Mouse (Mus musculus): ENCODE data around the gene Tmem223. TPM values are rescaled to one million over a fixed set of nuclear protein-coding genes. Genes with fewer than 3 reads are reported as not detected.
A peak's percentile ranks its signal among the peaks of the same experiment; 100 is the strongest.

Gene Tmem223
- polyA plus RNA-seq, 1 experiment from 2014 or later: 197 TPM

DNA sequence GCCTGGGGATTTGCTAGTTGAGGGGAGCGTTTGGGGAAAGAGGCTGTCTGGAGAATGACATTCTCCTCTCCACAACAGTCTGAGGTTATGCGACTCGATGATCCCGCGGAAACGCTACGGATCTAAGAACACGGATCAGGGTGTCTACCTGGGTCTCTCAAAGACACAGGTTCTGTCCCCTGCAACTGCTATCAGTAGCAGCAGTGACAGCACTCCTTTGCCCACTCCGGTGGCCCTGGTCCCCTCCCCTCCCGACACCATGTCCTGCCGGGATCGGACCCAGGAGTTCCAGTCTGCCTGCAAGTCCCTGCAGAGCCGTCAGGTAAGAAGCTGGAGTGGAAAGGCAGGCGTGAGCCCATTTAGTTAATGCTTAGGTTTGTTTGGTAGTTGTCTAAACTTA is 28.6 kb upstream of the Tmem223 start:
- Histone ChIP-seq H3K4me1 (ENCODE audit: insufficient read depth, low read length) (peaks cover 22% of the 10 kb centered on the region), H3K36me3 (ENCODE audit: insufficient read depth, low read length) (peaks cover 57% of the 10 kb centered on the region), H3K27ac (ENCODE audit: low read length) (peak overlapping the region; percentile 98), H3K4me2 (replicated peaks; ENCODE audit: low read depth, low read length) (peak overlapping the region; percentile 99), H3K9ac (replicated peaks; ENCODE audit: low read length) (peak overlapping the region; percentile 87), H3K27me3 (ENCODE audit: insufficient read depth, low read length) (no peaks in the 10 kb centered on the region), H3K4me3 (ENCODE audit: low read length) (peak overlapping the region; percentile 89), H3K9me3 (ENCODE audit: low read length) (no peaks in the 10 kb centered on the region)
- no peak for ATAC-seq (ENCODE audit: low FRiP score, low TSS enrichment)
- 10% methylated on average over 14 of the region's 14 CpGs for WGBS

DNA sequence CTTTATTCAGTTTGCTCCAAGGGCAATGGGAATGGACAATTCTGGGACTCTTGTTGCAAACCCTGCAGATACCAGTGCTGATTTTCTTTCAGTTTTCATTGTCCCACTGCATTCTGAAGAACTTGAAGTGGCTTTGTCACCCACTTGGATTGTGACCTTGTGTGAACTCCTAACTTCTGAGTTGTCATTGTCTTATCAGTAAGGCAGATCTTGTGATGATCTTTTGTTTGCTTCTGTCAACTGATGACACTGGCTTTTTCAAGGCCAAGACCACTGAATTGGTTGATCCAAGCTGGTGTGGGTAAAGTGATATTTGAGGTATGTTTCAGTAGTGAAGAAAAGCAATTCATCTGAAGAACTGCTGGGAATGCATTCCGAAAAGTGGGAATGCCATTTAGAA is 25.4 kb upstream of the Tmem223 start:
- H3K36me3 ChIP-seq (ENCODE audit: insufficient read depth, low read length): peaks cover 71% of the 10 kb centered on the region
- H3K27ac ChIP-seq (ENCODE audit: low read length): no peak overlapping the region
- H3K4me1 ChIP-seq (ENCODE audit: insufficient read depth, low read length): peaks cover 19% of the 10 kb centered on the region
- H3K4me3 ChIP-seq (ENCODE audit: low read length): no peak overlapping the region
- WGBS: 94% methylated on average over 1 of the region's 1 CpGs
- H3K27me3 ChIP-seq (ENCODE audit: insufficient read depth, low read length): no peaks in the 10 kb centered on the region
- no peaks in the 10 kb centered on the region for H3K9me3 ChIP-seq (ENCODE audit: low read length)
- H3K9ac ChIP-seq (replicated peaks; ENCODE audit: low read length): no peak overlapping the region
- H3K4me2 ChIP-seq (replicated peaks; ENCODE audit: low read depth, low read length): no peak overlapping the region
- ATAC-seq (ENCODE audit: low FRiP score, low TSS enrichment): no peak

DNA sequence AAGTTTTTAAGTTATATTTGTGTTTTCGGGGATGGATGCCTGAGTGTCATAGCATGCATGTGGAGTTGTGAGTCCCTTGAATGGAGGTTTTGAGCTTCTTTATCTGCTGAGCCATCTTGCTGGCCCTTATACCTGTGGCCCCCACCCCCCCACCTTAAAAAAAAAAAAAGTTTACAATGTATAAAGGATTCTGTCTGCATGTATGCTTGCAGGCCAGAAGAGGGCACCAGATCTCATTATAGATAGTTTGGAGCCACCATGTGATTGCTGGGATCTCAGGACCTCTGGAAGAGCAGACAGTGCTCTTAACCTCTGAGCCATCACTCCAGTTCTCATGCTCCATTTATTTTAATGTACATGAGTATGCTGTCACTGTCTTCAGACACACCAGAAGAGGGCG is 23.4 kb upstream of the Tmem223 start:
- Histone ChIP-seq H3K9ac (replicated peaks; ENCODE audit: low read length) (no peak overlapping the region), H3K27me3 (ENCODE audit: insufficient read depth, low read length) (no peaks in the 10 kb centered on the region), H3K27ac (ENCODE audit: low read length) (no peak overlapping the region), H3K4me3 (ENCODE audit: low read length) (no peak overlapping the region), H3K4me1 (ENCODE audit: insufficient read depth, low read length) (peaks cover 10% of the 10 kb centered on the region), H3K9me3 (ENCODE audit: low read length) (no peaks in the 10 kb centered on the region), H3K36me3 (ENCODE audit: insufficient read depth, low read length) (peaks cover 88% of the 10 kb centered on the region), H3K4me2 (replicated peaks; ENCODE audit: low read depth, low read length) (no peak overlapping the region)
- no peak for ATAC-seq (ENCODE audit: low FRiP score, low TSS enrichment)
- 63% methylated on average over 2 of the region's 2 CpGs for WGBS

DNA sequence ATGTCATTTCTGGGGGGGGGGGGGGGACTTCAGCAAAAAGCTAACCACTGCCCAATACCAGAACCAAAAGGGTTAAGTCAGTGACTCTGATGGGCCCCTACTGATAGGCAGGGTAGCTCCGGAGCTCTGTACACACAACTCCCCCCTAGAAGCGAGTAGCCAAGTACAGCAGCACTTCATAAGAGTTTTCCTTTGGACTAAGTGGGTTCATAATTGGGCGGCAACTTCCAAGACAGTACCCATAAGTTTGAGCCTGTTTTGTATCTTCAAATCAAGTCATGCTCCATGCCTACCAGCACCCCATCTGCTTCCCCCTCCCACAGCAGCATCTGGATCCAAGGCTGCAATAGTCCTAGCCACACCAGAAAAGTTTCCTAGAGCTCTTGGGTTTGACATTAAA is 15.1 kb upstream of the Tmem223 start:
- no peak for ATAC-seq (ENCODE audit: low FRiP score, low TSS enrichment)
- H3K4me2 ChIP-seq (replicated peaks; ENCODE audit: low read depth, low read length): peak overlapping the region; percentile 69
- 73% methylated on average over 3 of the region's 3 CpGs for WGBS

DNA sequence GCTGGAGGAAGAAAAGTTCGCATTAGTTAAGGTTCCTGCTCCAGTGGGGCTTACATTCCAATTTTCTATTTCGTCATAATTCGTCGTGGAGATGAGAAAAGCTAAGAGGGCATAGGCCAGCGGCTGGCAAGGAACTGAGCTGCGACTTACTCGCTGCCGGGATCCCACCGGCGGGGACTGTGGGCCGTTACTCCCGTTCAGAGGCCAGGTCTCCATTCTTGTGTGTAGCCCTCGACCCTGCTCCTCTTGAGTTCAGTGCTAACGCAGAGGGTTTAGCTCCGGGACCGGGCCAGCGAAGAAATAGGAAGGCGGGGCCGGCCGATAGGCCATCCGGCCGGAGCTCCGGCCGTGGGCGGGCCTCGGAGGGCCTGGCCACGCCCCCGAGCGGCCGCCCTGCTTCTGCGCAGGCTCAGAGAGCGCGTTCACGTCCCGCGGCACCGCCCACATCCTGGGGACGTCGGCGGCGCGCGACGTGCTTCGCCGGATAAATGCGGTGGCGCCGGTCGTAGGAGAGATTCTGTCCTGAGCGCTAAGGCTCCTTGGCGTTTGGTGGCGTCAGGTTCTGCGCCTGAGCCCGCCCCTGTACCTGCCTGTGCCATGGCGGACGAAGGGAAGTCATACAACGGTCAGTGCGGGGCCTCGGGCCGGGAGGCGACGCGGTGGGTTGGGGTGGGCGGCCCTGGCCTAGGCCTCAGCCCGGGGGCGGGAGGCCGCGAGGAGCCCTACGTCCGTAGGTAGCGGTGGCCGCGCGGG is 14.0 kb upstream of the Tmem223 start, which contains the start of gene Nxf1:
TSS of gene Nxf1 (plus strand) at position 439 of the 753 bp plus-strand sequence.
- Histone ChIP-seq H3K27ac (ENCODE audit: low read length) (peak within 1 kb of the TSS; percentile 93), H3K36me3 (ENCODE audit: insufficient read depth, low read length) (peaks cover 31% of the 10 kb centered on the region), H3K4me3 (ENCODE audit: low read length) (peak within 1 kb of the TSS; percentile 97), H3K4me1 (ENCODE audit: insufficient read depth, low read length) (peaks cover 24% of the 10 kb centered on the region), H3K9ac (replicated peaks; ENCODE audit: low read length) (peak within 1 kb of the TSS; percentile 98), H3K4me2 (replicated peaks; ENCODE audit: low read depth, low read length) (peak within 1 kb of the TSS; percentile 69), H3K27me3 (ENCODE audit: insufficient read depth, low read length) (no peaks in the 10 kb centered on the region), H3K9me3 (ENCODE audit: low read length) (no peaks in the 10 kb centered on the region)
- peak; percentile 95 for ATAC-seq (ENCODE audit: low FRiP score, low TSS enrichment)
- under 1% methylated on average over 74 of the region's 75 CpGs for WGBS

More for the DNA sequence above, 15.1 kb upstream of the Tmem223 start:
- Histone ChIP-seq H3K27ac (ENCODE audit: low read length) (no peak overlapping the region), H3K9me3 (ENCODE audit: low read length) (no peaks in the 10 kb centered on the region), H3K4me3 (ENCODE audit: low read length) (peak overlapping the region; percentile 97), H3K9ac (replicated peaks; ENCODE audit: low read length) (0 out of 2 replicates have a peak overlapping the region, but pooled peaks have one; percentile 9), H3K36me3 (ENCODE audit: insufficient read depth, low read length) (peaks cover 41% of the 10 kb centered on the region), H3K27me3 (ENCODE audit: insufficient read depth, low read length) (no peaks in the 10 kb centered on the region), H3K4me1 (ENCODE audit: insufficient read depth, low read length) (peaks cover 24% of the 10 kb centered on the region)

DNA sequence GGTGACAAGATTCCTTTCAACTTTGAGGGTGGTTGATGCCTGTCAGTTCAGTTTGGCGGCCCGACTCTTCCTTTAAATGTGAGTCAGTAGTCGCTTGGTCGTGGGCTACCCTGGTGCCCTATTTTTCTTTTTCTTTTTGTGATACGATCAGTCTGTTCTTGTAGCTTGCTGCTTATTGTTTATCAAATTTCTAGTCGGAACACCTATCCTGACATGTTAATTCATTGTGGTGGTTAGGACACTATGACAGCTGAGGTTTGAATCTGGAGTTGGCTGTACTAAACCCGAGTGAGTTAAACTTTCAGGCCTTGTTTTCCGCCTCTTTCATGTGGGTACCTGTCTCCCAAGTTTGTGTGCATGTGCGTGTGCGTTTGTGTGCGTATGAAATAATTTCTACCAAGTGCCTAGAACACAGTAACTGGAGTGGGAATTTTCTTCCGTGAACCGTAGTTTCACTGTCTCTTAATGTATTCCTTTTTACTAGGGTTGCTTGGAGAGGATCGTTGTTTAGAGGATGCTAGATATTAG is 13.3 kb upstream of the Tmem223 start:
- Histone ChIP-seq H3K4me3 (ENCODE audit: low read length) (peak overlapping the region; percentile 97), H3K9ac (replicated peaks; ENCODE audit: low read length) (peak overlapping the region; percentile 98), H3K27ac (ENCODE audit: low read length) (peak overlapping the region; percentile 93), H3K27me3 (ENCODE audit: insufficient read depth, low read length) (no peaks in the 10 kb centered on the region), H3K4me1 (ENCODE audit: insufficient read depth, low read length) (peaks cover 24% of the 10 kb centered on the region), H3K4me2 (replicated peaks; ENCODE audit: low read depth, low read length) (peak overlapping the region; percentile 69), H3K9me3 (ENCODE audit: low read length) (no peaks in the 10 kb centered on the region), H3K36me3 (ENCODE audit: insufficient read depth, low read length) (peaks cover 28% of the 10 kb centered on the region)
- WGBS: 3% methylated on average over 14 of the region's 14 CpGs
- no peak for ATAC-seq (ENCODE audit: low FRiP score, low TSS enrichment)

DNA sequence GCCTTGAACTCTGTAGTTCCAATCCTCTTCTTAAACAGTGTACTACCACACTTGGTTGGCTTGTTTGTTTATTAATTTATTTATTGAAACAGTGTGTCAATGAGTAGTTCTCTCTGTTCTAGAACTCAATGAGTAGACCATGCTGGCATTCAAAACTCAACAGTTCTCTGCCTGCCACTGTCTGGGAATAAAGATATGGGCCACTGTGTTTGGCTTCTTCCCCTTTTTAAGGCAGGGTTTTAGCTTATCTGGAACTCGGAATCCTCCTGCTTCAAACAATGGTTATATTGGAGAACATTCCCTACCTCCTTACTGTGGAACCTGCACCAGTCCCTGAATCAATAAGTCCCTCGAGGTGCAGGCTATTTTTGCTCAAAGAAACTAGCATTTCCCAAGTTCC is 11.9 kb upstream of the Tmem223 start:
- Histone ChIP-seq H3K9me3 (ENCODE audit: low read length) (no peaks in the 10 kb centered on the region), H3K4me3 (ENCODE audit: low read length) (no peak overlapping the region), H3K36me3 (ENCODE audit: insufficient read depth, low read length) (peaks cover 29% of the 10 kb centered on the region), H3K4me2 (replicated peaks; ENCODE audit: low read depth, low read length) (no peak overlapping the region), H3K9ac (replicated peaks; ENCODE audit: low read length) (no peak overlapping the region), H3K4me1 (ENCODE audit: insufficient read depth, low read length) (peaks cover 24% of the 10 kb centered on the region), H3K27me3 (ENCODE audit: insufficient read depth, low read length) (no peaks in the 10 kb centered on the region), H3K27ac (ENCODE audit: low read length) (no peak overlapping the region)
- ATAC-seq (ENCODE audit: low FRiP score, low TSS enrichment): no peak
- WGBS: 91% methylated on average over 2 of the region's 2 CpGs

DNA sequence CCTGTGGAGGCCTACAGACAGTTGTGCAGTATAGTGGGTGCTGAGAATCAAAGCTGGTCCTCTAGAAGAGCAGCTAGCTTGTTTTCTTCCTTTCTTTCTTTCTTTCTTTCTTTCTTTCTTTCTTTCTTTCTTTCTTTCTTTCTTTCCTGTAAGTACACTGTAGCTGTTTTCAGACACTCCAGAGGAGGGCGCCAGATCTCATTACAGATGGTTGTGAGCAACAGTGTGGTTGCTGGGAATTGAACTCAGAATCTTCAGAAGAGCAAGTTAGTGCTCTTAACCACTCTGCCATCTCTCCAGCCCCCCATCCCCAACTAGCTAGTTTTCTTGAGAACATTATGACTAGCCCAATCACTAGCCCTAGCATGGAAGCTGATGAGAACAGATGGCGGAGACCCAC is 10.0 kb upstream of the Tmem223 start:
- Histone ChIP-seq H3K4me2 (replicated peaks; ENCODE audit: low read depth, low read length) (no peak overlapping the region), H3K9me3 (ENCODE audit: low read length) (peaks cover 7% of the 10 kb centered on the region; the same call in 1 of the 2 replicates), H3K4me3 (ENCODE audit: low read length) (no peak overlapping the region), H3K9ac (replicated peaks; ENCODE audit: low read length) (no peak overlapping the region), H3K36me3 (ENCODE audit: insufficient read depth, low read length) (peaks cover 37% of the 10 kb centered on the region), H3K27ac (ENCODE audit: low read length) (no peak overlapping the region), H3K4me1 (ENCODE audit: insufficient read depth, low read length) (peaks cover 16% of the 10 kb centered on the region), H3K27me3 (ENCODE audit: insufficient read depth, low read length) (no peaks in the 10 kb centered on the region)
- WGBS: 96% methylated on average over 2 of the region's 2 CpGs
- no peak for ATAC-seq (ENCODE audit: low FRiP score, low TSS enrichment)

DNA sequence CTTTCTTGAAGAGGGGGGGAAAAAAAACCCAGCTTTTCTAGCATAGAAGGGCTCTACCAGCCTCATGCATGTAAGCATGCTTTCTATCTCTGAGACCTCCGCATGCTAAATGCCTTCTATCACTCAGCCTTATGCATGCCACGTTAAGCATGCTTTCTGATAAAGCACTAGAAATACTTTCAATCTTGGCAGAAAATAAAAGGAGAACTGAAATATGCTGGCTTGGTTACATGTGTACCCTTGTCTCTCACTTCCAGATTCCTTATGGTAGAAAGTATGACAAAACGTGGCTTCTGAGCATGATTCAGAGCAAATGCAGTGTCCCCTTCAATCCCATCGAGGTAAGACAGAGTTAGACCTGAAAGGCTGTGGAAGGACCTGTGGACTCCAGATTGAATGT is 7.5 kb upstream of the Tmem223 start:
- 92% methylated on average over 4 of the region's 4 CpGs for WGBS
- Histone ChIP-seq H3K27me3 (ENCODE audit: insufficient read depth, low read length) (no peaks in the 10 kb centered on the region), H3K36me3 (ENCODE audit: insufficient read depth, low read length) (peaks cover 62% of the 10 kb centered on the region), H3K9ac (replicated peaks; ENCODE audit: low read length) (no peak overlapping the region), H3K4me3 (ENCODE audit: low read length) (no peak overlapping the region), H3K4me1 (ENCODE audit: insufficient read depth, low read length) (peaks cover 6% of the 10 kb centered on the region; the same call in 1 of the 2 replicates), H3K27ac (ENCODE audit: low read length) (no peak overlapping the region), H3K9me3 (ENCODE audit: low read length) (peaks cover 8% of the 10 kb centered on the region; the same call in 1 of the 2 replicates), H3K4me2 (replicated peaks; ENCODE audit: low read depth, low read length) (no peak overlapping the region)
- no peak for ATAC-seq (ENCODE audit: low FRiP score, low TSS enrichment)

DNA sequence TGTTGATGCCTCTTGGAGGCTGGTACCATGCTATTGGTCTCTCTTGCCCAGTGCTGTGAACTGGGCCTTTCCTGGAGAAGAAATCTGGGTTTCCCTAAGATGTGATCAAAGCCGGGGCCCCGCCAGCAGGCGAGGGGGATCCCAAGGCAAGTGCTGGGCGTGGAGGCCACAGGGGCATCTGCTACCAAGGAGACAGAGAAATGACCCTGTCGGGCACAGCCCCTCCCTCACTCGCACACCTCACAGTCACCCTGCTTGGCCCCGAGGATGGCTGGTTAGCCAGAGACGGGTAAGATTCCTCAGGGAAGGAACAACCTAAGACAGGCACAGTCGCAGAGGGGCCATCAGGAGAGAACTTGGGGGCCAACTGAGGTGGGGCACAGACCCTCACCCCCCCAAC is 5.2 kb upstream of the Tmem223 start:
- Histone ChIP-seq H3K4me3 (ENCODE audit: low read length) (no peak overlapping the region), H3K27me3 (ENCODE audit: insufficient read depth, low read length) (no peaks in the 10 kb centered on the region), H3K9ac (replicated peaks; ENCODE audit: low read length) (no peak overlapping the region), H3K36me3 (ENCODE audit: insufficient read depth, low read length) (peaks cover 76% of the 10 kb centered on the region), H3K9me3 (ENCODE audit: low read length) (peaks cover 8% of the 10 kb centered on the region; the same call in 1 of the 2 replicates), H3K4me1 (ENCODE audit: insufficient read depth, low read length) (peaks cover 5% of the 10 kb centered on the region), H3K4me2 (replicated peaks; ENCODE audit: low read depth, low read length) (no peak overlapping the region), H3K27ac (ENCODE audit: low read length) (no peak overlapping the region)
- no peak for ATAC-seq (ENCODE audit: low FRiP score, low TSS enrichment)
- 98% methylated on average over 9 of the region's 9 CpGs for WGBS

All from kidney, embryonic 16.5 days (tissue).